Mouse (Mus musculus) stomach, embryonic 15.5 days (tissue): ENCODE results near the gene Tmbim1. TPM values are rescaled to one million over a fixed set of nuclear protein-coding genes. Genes with fewer than 3 reads are reported as not detected.
"Not testable (repeated sequence)": the region's sequence is repeated elsewhere in the genome, so short reads cannot be mapped to it uniquely, and the experiment has no call there.

Source experiments
- ATAC-seq: fragments of 200-750 bp; cut with Nextera tagmentation; 2 replicates; pipeline ENCODE4 v1.8.0; 2017; ENCODE audit warnings: low read depth, moderate number of reproducible peaks, moderate TSS enrichment; ENCODE audit not compliant: insufficient read depth, low FRiP score
- H3K27ac ChIP-seq: fragments of 300-500 bp; sonication (generic); 2 replicates; pipeline ENCODE4 v1.5.1; 2015; ENCODE audit warnings: mild to moderate bottlenecking, inconsistent platforms
- H3K27me3 ChIP-seq: fragments of 300-500 bp; sonication (generic); replicated peaks from 2 replicates; pipeline ENCODE4 v1.6.1; 2015; ENCODE audit warnings: inconsistent platforms
- H3K36me3 ChIP-seq: fragments of 300-500 bp; sonication (generic); 2 replicates; pipeline ENCODE4 v1.6.1; 2015; ENCODE audit warnings: inconsistent platforms
- H3K4me1 ChIP-seq: fragments of 300-500 bp; sonication (generic); 2 replicates; pipeline ENCODE4 v1.6.1; 2015; ENCODE audit warnings: inconsistent platforms
- H3K4me2 ChIP-seq: fragments of 300-500 bp; sonication (generic); 2 replicates; pipeline ENCODE4 v1.6.1; 2015; ENCODE audit warnings: mild to moderate bottlenecking, inconsistent platforms
- H3K4me3 ChIP-seq: fragments of 300-500 bp; sonication (generic); replicated peaks from 2 replicates; pipeline ENCODE4 v1.5.1; 2015; ENCODE audit warnings: inconsistent platforms
- H3K9ac ChIP-seq: fragments of 300-500 bp; sonication (generic); 2 replicates; pipeline ENCODE4 v1.6.1; 2015; ENCODE audit warnings: inconsistent platforms
- H3K9me3 ChIP-seq: fragments of 300-500 bp; sonication (generic); 2 replicates; pipeline ENCODE4 v1.6.1; 2016; ENCODE audit warnings: inconsistent platforms
- WGBS: fragments of 180-500 bp; shearing (Covaris S2); methylation state at CpG from one replicate; pipeline ENCODE4 v1.1.7; 2015; 5-methylcytosine and 5-hydroxymethylcytosine counted together
- polyA plus RNA-seq: library from polyadenylated mRNA; unstranded; fragments of >200 nt; fragmentation: Nextera tagmentation; extraction: Ambion mirVana; gene quantifications from 2 replicates; pipeline ENCODE4 v1.2.1, GENCODE M21; 2015

The Tmbim1 gene
- 68.3 and 73.4 TPM in 2 replicates for polyA plus RNA-seq

DNA sequence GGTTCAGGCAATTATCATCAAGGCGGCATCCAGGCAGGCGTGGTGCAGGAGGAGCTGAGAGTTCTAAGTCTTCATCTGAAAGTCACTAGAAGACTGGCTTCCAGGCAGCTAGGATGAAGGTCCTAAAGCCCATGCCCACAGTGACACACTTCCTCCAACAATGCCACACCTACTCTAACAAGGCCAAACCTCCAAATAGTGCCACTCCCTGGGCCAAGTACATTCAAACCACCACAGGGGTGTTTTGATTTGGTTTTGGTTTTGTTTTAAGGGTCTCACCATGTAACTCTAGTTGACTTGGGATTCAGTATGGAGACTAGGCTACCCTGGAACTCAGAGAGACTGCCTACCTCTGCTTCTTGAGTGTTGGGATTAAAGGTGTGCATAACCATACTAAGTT is at the start of gene Tmbim1:
Gene Tmbim1 (minus strand): TSS at position 101 of the 400 bp plus-strand sequence.
- WGBS = 87% methylated on average over 2 of the region's 2 CpGs
- H3K9ac ChIP-seq = peak within 1 kb of the TSS; percentile 80; the same call in 1 of the 2 replicates
- peaks cover 17% of the 10 kb centered on the region for H3K4me1 ChIP-seq
- no peaks in the 10 kb centered on the region for H3K9me3 ChIP-seq
- H3K27ac ChIP-seq = peak within 1 kb of the TSS; percentile 96
- H3K27me3 ChIP-seq = no peaks in the 10 kb centered on the region
- no peaks in the 10 kb centered on the region for H3K36me3 ChIP-seq
- no peak for ATAC-seq
- peak within 1 kb of the TSS; percentile 75 for H3K4me3 ChIP-seq
- peak within 1 kb of the TSS; percentile 69 for H3K4me2 ChIP-seq

DNA sequence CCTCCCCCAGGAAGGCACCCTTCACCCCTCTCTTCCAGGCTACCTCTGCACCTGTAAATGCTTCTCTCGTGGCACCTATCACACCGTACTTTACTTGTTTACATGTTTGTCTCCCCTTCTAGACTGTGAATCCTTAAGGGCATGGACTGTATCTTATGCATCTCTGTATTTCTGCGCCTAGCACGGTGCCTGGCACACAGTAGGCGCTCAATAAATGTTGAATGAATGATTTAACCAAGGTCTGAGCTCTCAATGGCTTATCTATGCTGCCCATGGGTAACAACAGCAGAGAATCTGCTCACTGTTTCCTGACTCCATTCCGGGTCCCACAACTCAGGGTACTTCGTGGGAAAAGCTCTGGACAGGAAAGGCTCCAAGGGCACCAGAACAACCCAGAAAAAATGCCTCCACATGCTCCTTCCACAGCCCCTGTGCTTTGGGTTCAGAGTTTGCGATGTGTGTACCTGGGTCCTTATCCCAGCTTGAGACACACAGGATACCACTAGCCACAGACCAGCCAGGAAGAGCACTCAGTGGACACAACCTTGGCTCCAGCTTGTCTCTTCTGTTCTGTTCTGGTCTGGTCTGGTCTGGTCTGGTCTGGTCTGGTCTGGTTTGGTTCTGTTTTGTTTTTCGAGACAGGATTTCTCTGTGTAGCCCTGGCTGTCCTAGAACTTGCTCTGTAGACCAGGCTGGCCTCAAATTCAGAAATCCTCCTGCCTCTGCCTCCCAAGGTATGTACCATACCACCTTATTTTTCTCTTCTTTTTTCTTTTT is 48.2 kb upstream of the Tmbim1 start:
- H3K4me3 ChIP-seq = no peak overlapping the region
- no peak overlapping the region for H3K27ac ChIP-seq
- H3K9ac ChIP-seq = no peak overlapping the region
- no peaks in the 10 kb centered on the region for H3K4me1 ChIP-seq
- no peak overlapping the region for H3K4me2 ChIP-seq
- H3K9me3 ChIP-seq = no peaks in the 10 kb centered on the region
- 0 out of 2 replicates have a peak, but pooled peaks cover 4% of the 10 kb centered on the region for H3K36me3 ChIP-seq
- no peaks in the 10 kb centered on the region for H3K27me3 ChIP-seq
- 80% methylated on average over 9 of the region's 9 CpGs for WGBS
- no peak for ATAC-seq

DNA sequence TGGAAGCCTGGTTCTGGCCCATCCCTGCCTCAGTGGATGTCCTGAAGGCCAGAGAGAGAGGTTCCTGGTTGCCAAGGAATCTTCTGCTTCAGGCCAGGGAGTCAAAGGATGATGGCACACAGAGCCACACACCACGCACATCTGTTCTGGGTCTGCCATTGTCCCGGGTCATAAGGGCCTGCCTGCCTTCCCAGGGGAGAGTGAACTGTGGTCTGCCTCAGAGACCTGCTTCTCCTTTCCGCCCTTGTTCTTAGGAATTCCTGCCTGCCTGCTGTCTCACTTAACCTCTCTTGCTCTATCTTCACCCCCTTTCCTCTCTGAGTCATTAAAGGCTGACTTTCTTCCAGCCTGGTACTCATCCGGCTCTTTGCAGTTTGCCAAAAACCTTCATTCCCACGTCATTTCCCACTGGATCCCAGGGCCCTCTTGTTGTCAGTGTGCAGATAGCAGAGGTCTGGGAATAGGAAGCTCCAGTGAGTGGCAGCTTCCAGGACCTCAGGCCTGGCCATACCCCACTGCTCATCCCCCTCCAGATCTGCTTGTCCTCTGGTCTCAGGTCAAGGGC is 47.2 kb upstream of the Tmbim1 start:
- Histone ChIP-seq H3K9ac (no peak overlapping the region), H3K4me1 (no peaks in the 10 kb centered on the region), H3K27me3 (no peaks in the 10 kb centered on the region), H3K9me3 (no peaks in the 10 kb centered on the region), H3K27ac (no peak overlapping the region), H3K4me2 (no peak overlapping the region), H3K36me3 (0 out of 2 replicates have a peak, but pooled peaks cover 4% of the 10 kb centered on the region), H3K4me3 (no peak overlapping the region)
- 84% methylated on average over 5 of the region's 5 CpGs for WGBS
- ATAC-seq = no peak

DNA sequence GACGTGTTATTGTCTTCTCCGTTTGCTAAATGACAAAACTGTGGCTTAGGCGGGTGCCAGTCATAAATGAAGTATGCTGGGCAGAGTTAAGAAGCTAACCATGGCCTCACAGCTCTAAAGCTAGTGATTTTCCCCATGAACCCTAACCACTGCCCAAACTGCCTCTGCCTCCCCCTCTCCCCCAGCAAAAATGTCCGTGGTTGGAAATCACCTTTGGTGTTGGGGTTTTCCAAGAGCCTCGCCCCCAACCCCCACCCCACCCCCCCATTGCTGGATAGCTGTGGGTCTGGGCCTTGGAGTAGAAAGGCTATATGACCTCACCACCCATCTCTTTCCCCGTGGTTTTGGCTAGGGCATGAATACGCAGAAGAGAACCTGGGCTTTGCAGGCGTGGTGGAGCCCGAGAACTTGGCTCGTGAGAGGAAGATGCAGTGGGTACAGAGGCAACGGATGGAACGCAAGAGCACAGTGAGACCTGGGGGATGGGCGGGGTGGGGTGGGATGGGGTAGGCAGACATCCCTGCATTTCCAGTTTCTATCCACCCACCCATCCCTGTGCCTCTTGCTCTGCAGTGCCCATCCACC is 45.9 kb upstream of the Tmbim1 start:
- Histone ChIP-seq H3K9me3 (no peaks in the 10 kb centered on the region), H3K36me3 (0 out of 2 replicates have a peak, but pooled peaks cover 4% of the 10 kb centered on the region), H3K4me1 (no peaks in the 10 kb centered on the region), H3K9ac (no peak overlapping the region), H3K4me2 (no peak overlapping the region), H3K4me3 (no peak overlapping the region), H3K27ac (no peak overlapping the region), H3K27me3 (no peaks in the 10 kb centered on the region)
- ATAC-seq = no peak
- WGBS = 84% methylated on average over 13 of the region's 13 CpGs

DNA sequence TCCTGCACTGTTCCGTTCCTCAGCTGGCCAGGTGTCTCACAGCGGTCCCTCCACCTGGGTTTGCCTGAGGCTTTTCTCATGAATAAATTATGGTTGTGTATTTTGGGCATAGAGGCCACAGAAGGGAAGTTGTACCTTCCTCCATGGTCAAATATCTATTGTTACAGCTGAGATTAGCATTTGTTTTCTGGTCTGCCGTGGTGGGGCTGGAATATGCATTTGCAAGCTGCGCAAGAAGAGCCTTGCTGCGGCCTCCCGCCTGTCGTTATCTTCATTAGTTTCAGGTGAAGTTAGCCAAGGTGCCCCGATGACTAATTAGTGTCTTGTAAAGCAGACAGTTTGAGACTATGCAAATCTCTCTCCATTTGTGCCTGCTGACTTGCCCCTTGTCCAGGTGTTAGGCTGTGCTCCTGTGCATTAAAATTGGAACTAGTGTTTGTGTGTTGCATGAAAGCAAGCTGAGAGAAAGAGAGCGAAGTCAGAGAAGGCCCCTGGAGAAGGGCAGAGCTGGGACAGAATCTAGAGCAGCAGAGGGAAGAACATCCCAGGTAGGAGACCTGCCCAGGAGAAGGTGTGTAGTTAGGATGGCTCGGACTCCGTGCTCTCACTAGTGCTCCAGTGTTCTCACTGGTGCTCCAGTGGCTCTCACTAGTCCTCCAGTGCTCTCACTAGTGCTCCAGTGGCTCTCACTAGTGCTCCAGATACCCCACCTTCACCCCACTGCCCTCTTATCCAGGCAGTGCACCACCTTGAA is 38.9 kb upstream of the Tmbim1 start:
- 79% methylated on average over 11 of the region's 11 CpGs for WGBS
- Histone ChIP-seq H3K27me3 (no peaks in the 10 kb centered on the region), H3K9me3 (no peaks in the 10 kb centered on the region), H3K4me2 (no peak overlapping the region), H3K4me1 (no peaks in the 10 kb centered on the region; the same call in 1 of the 2 replicates), H3K4me3 (no peak overlapping the region), H3K27ac (no peak overlapping the region), H3K36me3 (no peaks in the 10 kb centered on the region), H3K9ac (no peak overlapping the region)
- ATAC-seq = no peak

DNA sequence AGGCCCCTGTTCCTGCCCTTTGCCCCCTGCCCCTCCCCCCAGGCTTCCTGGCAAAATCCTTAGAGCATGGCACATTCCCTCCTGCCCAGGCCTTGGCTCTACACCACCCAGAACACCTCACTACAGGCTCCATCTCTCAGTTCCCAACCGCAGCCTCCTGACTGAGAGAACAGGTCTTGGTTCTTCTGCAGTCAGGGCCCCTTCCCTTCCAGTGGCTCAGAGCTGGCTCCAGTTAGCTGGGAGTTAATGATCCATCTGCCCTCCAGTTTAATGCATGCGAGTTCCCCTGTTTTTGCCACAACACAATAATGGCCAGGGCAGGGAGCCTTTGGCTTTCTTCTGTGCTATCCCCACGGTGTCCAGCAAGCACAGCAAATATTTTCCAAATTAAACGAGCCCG is 37.7 kb upstream of the Tmbim1 start:
- Histone ChIP-seq H3K9me3 (no peaks in the 10 kb centered on the region), H3K4me1 (no peaks in the 10 kb centered on the region; the same call in 1 of the 2 replicates), H3K36me3 (no peaks in the 10 kb centered on the region), H3K27me3 (no peaks in the 10 kb centered on the region), H3K9ac (no peak overlapping the region), H3K27ac (no peak overlapping the region), H3K4me3 (no peak overlapping the region), H3K4me2 (no peak overlapping the region)
- WGBS = 74% methylated on average over 5 of the region's 5 CpGs
- ATAC-seq = no peak

DNA sequence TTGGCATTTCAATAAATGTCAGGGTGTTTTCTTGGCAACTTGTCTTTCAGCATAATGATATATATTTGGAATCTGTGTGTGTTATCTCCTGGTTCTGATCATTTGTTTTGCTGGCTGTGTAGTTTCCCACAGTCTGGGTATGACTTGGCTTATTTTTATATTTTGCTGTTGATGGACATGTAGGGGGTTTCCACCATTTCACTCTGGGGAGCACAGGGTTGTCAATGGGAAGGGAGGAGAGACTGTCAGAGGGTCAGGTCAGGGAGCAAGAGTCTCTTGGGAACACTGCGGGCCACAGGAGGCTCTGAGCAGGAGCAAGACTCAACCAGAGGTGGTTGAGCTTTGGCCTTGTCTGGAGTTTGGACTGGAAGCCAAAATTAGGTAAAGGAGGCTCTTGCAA is 36.9 kb upstream of the Tmbim1 start:
- Histone ChIP-seq H3K4me3 (no peak overlapping the region), H3K27ac (no peak overlapping the region), H3K4me1 (no peaks in the 10 kb centered on the region; the same call in 1 of the 2 replicates), H3K9me3 (no peaks in the 10 kb centered on the region), H3K36me3 (no peaks in the 10 kb centered on the region), H3K27me3 (no peaks in the 10 kb centered on the region), H3K9ac (no peak overlapping the region), H3K4me2 (no peak overlapping the region)
- 91% methylated on average over 1 of the region's 1 CpGs for WGBS
- ATAC-seq = no peak

DNA sequence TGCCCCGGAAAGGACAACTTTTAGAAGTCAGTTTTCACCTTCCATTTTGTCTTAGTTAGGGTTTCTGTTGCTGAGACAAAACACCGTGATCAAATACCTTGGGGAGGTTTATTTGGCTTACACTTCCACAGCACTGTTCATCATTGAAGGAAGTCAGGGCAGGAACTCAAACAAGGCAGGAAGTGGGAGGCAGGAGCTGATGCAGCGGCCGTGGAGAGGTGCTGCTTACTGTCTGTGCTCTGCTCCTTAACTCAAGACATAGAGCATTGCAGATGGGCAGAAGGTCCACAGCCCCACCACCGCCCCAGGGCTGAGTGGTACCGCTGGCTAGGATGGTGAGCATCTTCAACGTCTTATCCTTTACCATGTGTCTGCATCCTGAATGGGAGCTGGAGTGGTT is 36.5 kb upstream of the Tmbim1 start:
- Histone ChIP-seq H3K9ac (no peak overlapping the region), H3K4me3 (no peak overlapping the region), H3K27ac (no peak overlapping the region), H3K4me1 (no peaks in the 10 kb centered on the region; the same call in 1 of the 2 replicates), H3K27me3 (no peaks in the 10 kb centered on the region), H3K4me2 (no peak overlapping the region), H3K9me3 (no peaks in the 10 kb centered on the region), H3K36me3 (no peaks in the 10 kb centered on the region)
- ATAC-seq = no peak
- 83% methylated on average over 7 of the region's 7 CpGs for WGBS

DNA sequence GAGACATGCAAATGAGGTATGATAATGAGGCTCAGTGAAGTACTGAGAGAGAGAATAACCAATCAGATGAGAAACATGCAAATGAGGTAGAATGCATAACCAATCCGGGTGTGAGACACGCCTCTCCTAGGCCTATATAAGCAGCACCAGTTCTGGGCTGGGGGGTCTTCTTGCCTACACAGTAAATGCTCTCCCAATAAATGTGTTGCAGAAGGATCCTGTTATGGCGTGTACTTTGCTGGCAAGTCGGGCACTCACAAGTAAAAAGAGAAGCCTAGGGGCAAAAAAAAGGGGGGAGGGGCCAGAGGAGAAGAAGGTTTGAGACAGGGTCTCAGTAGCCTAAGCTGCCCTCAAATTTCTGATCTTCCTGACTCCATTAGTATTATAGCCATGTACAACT is 35.6 kb upstream of the Tmbim1 start:
- not testable (repeated sequence) for H3K4me2 ChIP-seq, H3K4me1 ChIP-seq, H3K9me3 ChIP-seq, H3K4me3 ChIP-seq, H3K27ac ChIP-seq, H3K9ac ChIP-seq, H3K27me3 ChIP-seq, ATAC-seq, H3K36me3 ChIP-seq
- WGBS = 92% methylated on average over 4 of the region's 4 CpGs

DNA sequence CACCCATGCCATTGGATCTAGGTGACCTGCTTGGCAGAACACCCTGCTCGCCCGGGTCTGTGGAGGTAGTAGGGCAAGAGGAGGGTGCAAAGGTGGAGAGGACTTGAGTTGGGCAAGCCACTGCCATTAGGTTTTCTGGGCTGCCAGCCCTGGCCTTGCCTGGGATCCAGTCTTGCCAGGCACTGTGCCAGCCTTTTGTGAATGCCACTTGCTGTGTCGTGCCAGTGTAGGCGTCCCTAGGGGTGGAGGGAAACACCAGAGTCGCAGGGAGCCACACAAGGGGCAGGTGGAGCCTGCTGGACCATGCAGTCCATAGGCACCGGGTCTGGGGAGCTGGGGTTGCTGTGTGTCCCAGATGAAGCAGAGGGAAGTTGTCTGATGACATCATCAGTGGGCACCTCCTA is 34.9 kb upstream of the Tmbim1 start:
- H3K9ac ChIP-seq = no peak overlapping the region
- H3K9me3 ChIP-seq = no peaks in the 10 kb centered on the region
- no peak overlapping the region for H3K4me2 ChIP-seq
- ATAC-seq = no peak
- no peak overlapping the region for H3K27ac ChIP-seq
- no peaks in the 10 kb centered on the region for H3K36me3 ChIP-seq
- WGBS = 93% methylated on average over 6 of the region's 6 CpGs
- H3K4me1 ChIP-seq = no peaks in the 10 kb centered on the region; the same call in 1 of the 2 replicates
- H3K4me3 ChIP-seq = no peak overlapping the region
- H3K27me3 ChIP-seq = no peaks in the 10 kb centered on the region

DNA sequence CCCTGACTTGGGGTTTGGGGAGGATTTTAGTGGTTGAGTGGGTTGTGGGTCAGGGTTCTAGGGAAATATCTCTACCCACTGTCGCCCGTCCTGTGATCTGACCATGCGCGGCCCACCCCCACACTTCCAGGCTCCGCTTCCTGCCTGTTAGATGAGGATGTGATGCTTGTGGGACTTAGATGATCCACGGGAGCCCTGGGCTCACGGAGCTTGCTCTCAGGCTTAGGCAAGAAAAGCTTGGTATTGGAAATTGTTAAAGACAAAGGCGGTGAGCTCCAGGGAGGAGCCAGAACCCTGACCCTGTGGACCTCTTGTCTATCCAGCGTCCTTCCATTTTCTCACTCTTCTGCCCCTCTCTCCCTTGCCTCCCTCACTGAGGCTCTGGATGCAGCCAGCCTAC is 34.5 kb upstream of the Tmbim1 start:
- Histone ChIP-seq H3K4me2 (no peak overlapping the region), H3K9ac (no peak overlapping the region), H3K9me3 (no peaks in the 10 kb centered on the region), H3K4me1 (no peaks in the 10 kb centered on the region; the same call in 1 of the 2 replicates), H3K27me3 (no peaks in the 10 kb centered on the region), H3K4me3 (no peak overlapping the region), H3K36me3 (no peaks in the 10 kb centered on the region), H3K27ac (no peak overlapping the region)
- 88% methylated on average over 9 of the region's 9 CpGs for WGBS
- ATAC-seq = no peak
